Mouse (Mus musculus) lung, embryonic 14.5 days (tissue): ENCODE measurements around the gene Ranbp1. TPM values are rescaled to one million over a fixed set of nuclear protein-coding genes. Genes with fewer than 3 reads are reported as not detected.

Source experiments
- ATAC-seq: fragments of 200-750 bp; cut with Nextera tagmentation; 2 replicates; pipeline ENCODE4 v1.8.0; 2017; ENCODE audit warnings: mild to moderate bottlenecking, moderate TSS enrichment, moderate library complexity; ENCODE audit not compliant: insufficient read depth
- DNase-seq: peaks from one replicate; pipeline ENCODE4 v3.0.0-alpha.2; 2015
- H3K27ac ChIP-seq: fragments of 300-500 bp; sonication (generic); 2 replicates; pipeline ENCODE4 v1.5.1; 2014; ENCODE audit warnings: low read depth, mild to moderate bottlenecking, moderate library complexity
- H3K27me3 ChIP-seq: fragments of 300-500 bp; sonication (generic); 2 replicates; pipeline ENCODE4 v1.6.1; 2014; ENCODE audit warnings: low read length, control low read depth; ENCODE audit not compliant: insufficient read depth
- H3K36me3 ChIP-seq: fragments of 300-500 bp; sonication (generic); 2 replicates; pipeline ENCODE4 v1.6.1; 2014; ENCODE audit warnings: control low read depth; ENCODE audit not compliant: insufficient read depth
- H3K4me1 ChIP-seq: fragments of 300-500 bp; sonication (generic); 2 replicates; pipeline ENCODE4 v1.6.1; 2014; ENCODE audit warnings: antibody characterized with exemption, control low read depth; ENCODE audit not compliant: insufficient read depth
- H3K4me2 ChIP-seq: fragments of 300-500 bp; sonication (generic); 2 replicates; pipeline ENCODE4 v1.6.1; 2014; ENCODE audit warnings: mild to moderate bottlenecking
- H3K4me3 ChIP-seq: fragments of 300-500 bp; sonication (generic); 2 replicates; pipeline ENCODE4 v1.5.1; 2014; ENCODE audit warnings: low read depth, low read length
- H3K9ac ChIP-seq: fragments of 300-500 bp; sonication (generic); 2 replicates; pipeline ENCODE4 v1.6.1; 2014
- H3K9me3 ChIP-seq: fragments of 300-500 bp; sonication (generic); 2 replicates; pipeline ENCODE4 v1.6.1; 2016; ENCODE audit warnings: low read depth, low read length, control low read depth
- CTCF ChIP-seq: IDR thresholded peaks from 2 replicates; pipeline ENCODE4 v1.5.1; 2016; ENCODE audit warnings: antibody characterized with exemption, low read depth
- WGBS: fragments of 180-500 bp; shearing (Covaris S2); extraction: QIAGEN DNeasy Blood & Tissue Kit; methylation state at CpG from one replicate; pipeline ENCODE4 v1.1.7; 2014; 5-methylcytosine and 5-hydroxymethylcytosine counted together
- polyA plus RNA-seq: library from polyadenylated mRNA; unstranded; fragments of >200 nt; fragmentation: Nextera tagmentation; extraction: Ambion mirVana; gene quantifications from 2 replicates; pipeline ENCODE4 v1.2.1, GENCODE M21; 2014

Ranbp1 gene
- polyA plus RNA-seq, 1 experiment from 2014 or later, result 776 TPM

DNA sequence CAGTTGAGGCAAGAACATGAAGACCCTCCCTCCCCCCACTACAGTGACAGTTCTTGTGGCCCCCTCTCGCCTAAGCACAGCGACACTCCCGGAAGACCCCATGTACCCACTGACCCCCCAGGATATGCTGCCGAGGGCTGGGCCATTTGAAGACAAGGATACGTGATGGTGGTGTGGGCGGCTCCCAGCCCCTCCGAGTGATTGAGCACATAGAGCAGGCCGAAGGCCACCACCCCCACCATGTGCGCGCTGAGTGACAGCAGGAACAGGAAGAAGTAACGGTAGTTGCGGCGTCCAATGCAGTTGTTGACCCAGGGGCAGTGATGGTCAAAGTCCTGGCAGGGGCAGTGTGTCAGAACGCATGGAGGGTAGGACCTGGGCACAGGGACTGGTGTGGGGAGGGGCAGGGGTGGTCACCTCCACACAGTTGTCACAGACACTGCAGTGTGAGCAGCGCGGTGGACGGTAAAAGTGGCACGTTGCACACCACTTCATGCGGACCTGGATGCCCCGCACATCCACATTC, 20.6 kb downstream of the Ranbp1 start:
- Histone ChIP-seq H3K4me3 (no peak overlapping the region), H3K9me3 (no peaks in the 10 kb centered on the region), H3K27me3 (no peaks in the 10 kb centered on the region), H3K4me2 (no peak overlapping the region), H3K9ac (no peak overlapping the region), H3K4me1 (0 out of 2 replicates have a peak, but pooled peaks cover 3% of the 10 kb centered on the region), H3K36me3 (peaks cover 61% of the 10 kb centered on the region), H3K27ac (no peak overlapping the region)
- 91% methylated on average over 20 of the region's 20 CpGs for WGBS
- DNase-seq (no peak), ATAC-seq (no peak)
- TF ChIP-seq CTCF, result no peak

DNA sequence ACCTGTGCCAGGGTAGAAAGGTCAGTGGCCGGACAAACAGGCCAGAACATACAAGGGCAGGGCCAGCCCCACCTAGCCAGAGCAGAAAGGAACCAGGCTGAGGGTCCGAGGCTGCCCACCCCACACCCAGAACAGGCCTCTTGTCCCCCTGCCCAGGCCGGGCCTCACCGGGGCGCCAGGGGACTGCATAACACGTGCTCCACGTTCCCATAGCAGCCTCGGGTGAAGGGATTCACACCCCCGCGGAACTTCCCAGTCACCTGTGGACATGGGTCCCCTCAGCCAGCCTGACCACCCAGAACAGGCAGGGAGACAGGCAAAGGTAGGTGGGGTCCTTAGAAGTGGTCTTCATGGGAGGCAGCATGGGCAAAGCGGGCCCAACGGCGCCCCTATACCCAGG, 21.3 kb downstream of the Ranbp1 start:
- no peak for DNase-seq
- Histone ChIP-seq H3K4me1 (0 out of 2 replicates have a peak, but pooled peaks cover 3% of the 10 kb centered on the region), H3K27me3 (no peaks in the 10 kb centered on the region), H3K4me2 (no peak overlapping the region), H3K27ac (no peak overlapping the region), H3K4me3 (no peak overlapping the region), H3K9me3 (no peaks in the 10 kb centered on the region), H3K9ac (no peak overlapping the region), H3K36me3 (peaks cover 68% of the 10 kb centered on the region)
- WGBS, result 92% methylated on average over 13 of the region's 13 CpGs
- ATAC-seq, result no peak
- no peak for TF ChIP-seq CTCF

DNA sequence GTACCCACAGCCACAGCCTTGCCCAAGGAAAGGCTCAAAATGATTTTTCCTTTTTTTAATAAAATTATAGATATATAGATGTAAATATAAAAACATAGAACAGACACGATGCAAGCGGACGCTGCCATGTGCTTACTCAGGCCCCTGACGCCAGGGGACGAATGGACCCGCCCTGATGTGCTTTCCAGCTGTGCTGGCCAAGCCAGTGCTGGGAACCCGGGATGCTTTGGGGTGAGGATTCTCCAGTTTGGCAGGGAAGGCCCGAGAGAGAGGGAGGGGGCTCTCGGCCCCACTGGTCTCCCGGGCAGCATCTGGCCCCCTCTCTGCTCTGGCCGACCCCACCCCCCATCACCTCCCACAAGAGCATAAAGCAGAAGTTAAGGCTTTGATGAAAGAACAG, 26.3 kb downstream of the Ranbp1 start:
- Histone ChIP-seq H3K27ac (no peak overlapping the region), H3K36me3 (peaks cover 48% of the 10 kb centered on the region), H3K27me3 (no peaks in the 10 kb centered on the region), H3K9me3 (no peaks in the 10 kb centered on the region), H3K9ac (no peak overlapping the region), H3K4me1 (peaks cover 8% of the 10 kb centered on the region; the same call in 1 of the 2 replicates), H3K4me2 (no peak overlapping the region), H3K4me3 (no peak overlapping the region)
- DNase-seq (peak; percentile 10), ATAC-seq (no peak)
- no peak for TF ChIP-seq CTCF
- 70% methylated on average over 11 of the region's 11 CpGs for WGBS

DNA sequence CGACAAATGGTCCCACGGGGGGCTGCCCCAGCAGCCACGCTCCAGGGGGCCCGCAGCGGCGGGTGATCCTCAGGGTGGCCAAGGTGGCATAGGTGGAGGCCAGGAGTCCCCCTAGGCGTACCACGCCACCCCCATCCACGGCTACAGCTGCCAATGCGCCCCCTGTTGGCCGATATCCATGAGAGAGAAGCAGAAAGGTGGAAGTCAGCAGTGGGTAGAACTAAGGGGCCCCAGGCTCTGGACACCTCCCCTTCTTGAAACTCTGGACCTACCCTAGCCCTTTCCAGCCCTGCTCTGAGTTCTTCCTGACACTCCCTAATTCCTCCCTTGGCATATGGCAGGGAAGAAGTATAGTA, 27.0 kb downstream of the Ranbp1 start:
- H3K9ac ChIP-seq, result no peak overlapping the region
- 72% methylated on average over 11 of the region's 11 CpGs for WGBS
- DNase-seq, result no peak

DNA sequence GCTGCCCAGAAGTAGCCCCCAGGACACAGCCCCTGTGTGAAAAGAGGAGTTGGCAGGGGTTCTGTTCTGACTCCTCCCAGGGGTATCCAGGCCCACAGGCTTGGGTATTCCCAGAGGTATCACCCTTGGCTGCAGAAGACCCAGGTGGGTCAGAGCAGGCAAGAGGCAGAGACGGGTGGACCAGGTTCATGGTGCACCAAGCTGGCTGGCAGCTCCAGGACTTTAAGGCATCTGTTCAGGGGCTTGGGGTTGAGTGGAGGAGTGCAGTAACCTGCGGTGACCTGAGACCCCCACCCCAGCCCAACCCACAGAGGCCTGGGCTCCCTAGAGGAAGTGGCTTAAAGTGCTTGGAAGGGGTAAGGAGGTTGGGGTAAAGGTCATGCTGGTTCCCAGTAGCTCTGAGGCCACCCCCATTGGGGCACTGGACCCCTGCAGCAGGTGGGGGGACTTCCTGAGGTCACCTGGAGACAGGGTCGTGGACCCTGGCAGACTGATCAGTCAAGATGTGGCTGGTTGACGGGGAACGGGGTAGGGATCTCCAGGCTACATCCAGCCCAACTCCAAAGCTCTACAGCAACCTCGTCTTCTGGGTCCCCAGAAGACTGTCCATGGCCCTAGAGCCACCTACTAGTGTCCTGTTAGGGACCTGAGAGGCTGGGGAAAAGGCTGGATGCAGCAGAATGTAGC, 27.5 kb downstream of the Ranbp1 start:
- TF ChIP-seq CTCF, result no peak
- Histone ChIP-seq H3K4me3 (no peak overlapping the region), H3K9ac (no peak overlapping the region), H3K27me3 (no peaks in the 10 kb centered on the region), H3K4me1 (peaks cover 8% of the 10 kb centered on the region; the same call in 1 of the 2 replicates), H3K4me2 (no peak overlapping the region), H3K9me3 (no peaks in the 10 kb centered on the region), H3K36me3 (peaks cover 37% of the 10 kb centered on the region), H3K27ac (no peak overlapping the region)
- DNase-seq (no peak), ATAC-seq (no peak)
- 91% methylated on average over 6 of the region's 6 CpGs for WGBS

More for the DNA sequence above, 27.0 kb downstream of the Ranbp1 start:
- H3K27me3 ChIP-seq, result no peaks in the 10 kb centered on the region
- H3K4me1 ChIP-seq, result peaks cover 8% of the 10 kb centered on the region; the same call in 1 of the 2 replicates
- TF ChIP-seq CTCF, result peak; percentile 26; the same call in 1 of the 2 replicates
- H3K9me3 ChIP-seq, result no peaks in the 10 kb centered on the region
- no peak overlapping the region for H3K4me2 ChIP-seq
- H3K27ac ChIP-seq, result no peak overlapping the region
- no peak for ATAC-seq
- H3K4me3 ChIP-seq, result no peak overlapping the region
- peaks cover 42% of the 10 kb centered on the region for H3K36me3 ChIP-seq

DNA sequence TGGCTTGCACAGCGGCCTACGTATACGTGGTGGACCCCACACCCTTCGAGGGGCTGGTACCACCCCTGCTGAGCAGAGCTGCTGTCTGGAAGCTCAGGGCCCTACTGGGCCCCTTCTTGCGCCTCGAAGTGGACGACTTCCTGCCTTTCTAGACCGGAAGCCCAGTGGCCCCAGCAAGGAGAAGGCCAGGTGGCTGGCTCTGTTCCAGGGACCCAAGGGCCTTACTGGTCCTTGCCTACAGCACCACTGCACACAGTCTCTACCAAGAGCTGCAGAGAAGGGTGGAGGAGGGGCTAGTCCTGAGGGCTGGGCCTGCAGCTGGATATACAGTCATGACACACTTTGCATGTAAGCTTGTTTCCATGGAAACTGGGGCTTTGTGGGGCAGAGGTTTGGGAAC, 28.5 kb downstream of the Ranbp1 start:
- Histone ChIP-seq H3K27ac (peak overlapping the region; percentile 43; the same call in 1 of the 2 replicates), H3K4me3 (no peak overlapping the region), H3K9ac (no peak overlapping the region), H3K36me3 (peaks cover 27% of the 10 kb centered on the region), H3K4me1 (peaks cover 8% of the 10 kb centered on the region; the same call in 1 of the 2 replicates), H3K4me2 (no peak overlapping the region), H3K9me3 (no peaks in the 10 kb centered on the region), H3K27me3 (no peaks in the 10 kb centered on the region)
- ATAC-seq, result peak; percentile 82
- TF ChIP-seq CTCF, result no peak
- 22% methylated on average over 8 of the region's 8 CpGs for WGBS
- peak; percentile 76 for DNase-seq

DNA sequence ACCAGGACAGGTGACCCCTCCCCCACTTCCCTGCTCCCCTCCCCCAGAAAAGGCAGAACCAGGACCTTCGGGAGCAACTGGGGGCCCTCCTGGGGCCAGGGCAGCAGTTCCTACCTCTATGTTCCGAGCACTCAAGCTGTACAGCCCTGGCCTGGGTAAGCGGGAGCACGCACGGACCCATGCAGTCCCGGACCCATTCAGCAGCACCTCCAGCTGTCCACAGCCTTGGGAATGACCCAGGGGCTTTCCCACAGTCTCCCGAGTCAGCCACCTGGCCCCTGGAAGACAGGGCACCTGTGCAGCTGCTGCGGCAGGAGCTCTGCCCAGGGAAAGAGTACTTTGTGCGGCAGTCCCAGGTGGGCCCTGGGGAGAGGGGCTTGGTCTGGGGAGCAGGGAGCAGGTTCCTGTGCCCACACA, 29.9 kb downstream of the Ranbp1 start:
- DNase-seq, result no peak
- no peak overlapping the region for H3K27ac ChIP-seq
- no peak overlapping the region for H3K4me2 ChIP-seq
- 73% methylated on average over 9 of the region's 9 CpGs for WGBS
- no peak overlapping the region for H3K4me3 ChIP-seq
- peaks cover 13% of the 10 kb centered on the region for H3K36me3 ChIP-seq
- no peak overlapping the region for H3K9ac ChIP-seq
- peaks cover 8% of the 10 kb centered on the region; the same call in 1 of the 2 replicates for H3K4me1 ChIP-seq
- ATAC-seq, result no peak
- H3K9me3 ChIP-seq, result no peaks in the 10 kb centered on the region
- no peak for TF ChIP-seq CTCF
- no peaks in the 10 kb centered on the region for H3K27me3 ChIP-seq
